Mouse (Mus musculus) forebrain, embryonic 14.5 days (tissue): ENCODE measurements around the gene Tsr3. TPM values are rescaled to one million over a fixed set of nuclear protein-coding genes. Genes with fewer than 3 reads are reported as not detected.
"Not testable (repeated sequence)": the region's sequence is repeated elsewhere in the genome, so short reads cannot be mapped to it uniquely, and the experiment has no call there.

ENCODE experiments used
- ATAC-seq: fragments of 200-750 bp; cut with Nextera tagmentation; 2 replicates; pipeline ENCODE4 v1.8.0; 2017; ENCODE audit warnings: mild to moderate bottlenecking, moderate library complexity
- DNase-seq: peaks from one replicate; pipeline ENCODE4 v3.0.0-alpha.2; 2015; ENCODE audit warnings: low spot score
- H3K27ac ChIP-seq: fragments of 300-500 bp; sonication (generic); 2 replicates; pipeline ENCODE4 v1.5.1; 2014; ENCODE audit warnings: low read depth, mild to moderate bottlenecking, control low read depth, low read length, moderate library complexity
- H3K27me3 ChIP-seq: fragments of 300-500 bp; sonication (generic); replicated peaks from 2 replicates; pipeline ENCODE4 v1.6.1; 2014; ENCODE audit warnings: low read length, control low read depth, mixed read lengths; ENCODE audit not compliant: control insufficient read depth, insufficient read depth
- H3K36me3 ChIP-seq: fragments of 300-500 bp; sonication (generic); 2 replicates; pipeline ENCODE4 v1.6.1; 2014; ENCODE audit warnings: low read length, control low read depth; ENCODE audit not compliant: control insufficient read depth, insufficient read depth
- H3K4me1 ChIP-seq: fragments of 300-500 bp; sonication (generic); 2 replicates; pipeline ENCODE4 v1.6.1; 2014; ENCODE audit warnings: antibody characterized with exemption, low read length, control low read depth; ENCODE audit not compliant: control insufficient read depth, insufficient read depth
- H3K4me2 ChIP-seq: fragments of 300-500 bp; sonication (generic); 2 replicates; pipeline ENCODE4 v1.6.1; 2014; ENCODE audit warnings: mild to moderate bottlenecking, control low read depth, low read length
- H3K4me3 ChIP-seq: fragments of 300-500 bp; sonication (generic); 2 replicates; pipeline ENCODE4 v1.5.1; 2014; ENCODE audit warnings: low read depth, low read length, control low read depth
- H3K9ac ChIP-seq: fragments of 300-500 bp; sonication (generic); 2 replicates; pipeline ENCODE4 v1.6.1; 2014; ENCODE audit warnings: mild to moderate bottlenecking, low read length, control low read depth, moderate library complexity
- H3K9me3 ChIP-seq: fragments of 300-500 bp; sonication (generic); replicated peaks from 2 replicates; pipeline ENCODE4 v1.6.1; 2016; ENCODE audit warnings: low read length, control low read depth, mixed read lengths; ENCODE audit not compliant: control insufficient read depth
- WGBS: fragments of 180-500 bp; shearing (Covaris S2); extraction: QIAGEN DNeasy Blood & Tissue Kit; methylation state at CpG from one replicate; pipeline ENCODE4 v1.1.7; 2014; 5-methylcytosine and 5-hydroxymethylcytosine counted together
- polyA plus RNA-seq: library from polyadenylated mRNA; unstranded; fragments of >200 nt; fragmentation: Nextera tagmentation; extraction: Ambion mirVana; gene quantifications from 2 replicates; pipeline ENCODE4 v1.2.1, GENCODE M21; 2014

Tsr3 gene
- polyA plus RNA-seq, 1 experiment from 2014 or later, result 67.8 TPM

DNA sequence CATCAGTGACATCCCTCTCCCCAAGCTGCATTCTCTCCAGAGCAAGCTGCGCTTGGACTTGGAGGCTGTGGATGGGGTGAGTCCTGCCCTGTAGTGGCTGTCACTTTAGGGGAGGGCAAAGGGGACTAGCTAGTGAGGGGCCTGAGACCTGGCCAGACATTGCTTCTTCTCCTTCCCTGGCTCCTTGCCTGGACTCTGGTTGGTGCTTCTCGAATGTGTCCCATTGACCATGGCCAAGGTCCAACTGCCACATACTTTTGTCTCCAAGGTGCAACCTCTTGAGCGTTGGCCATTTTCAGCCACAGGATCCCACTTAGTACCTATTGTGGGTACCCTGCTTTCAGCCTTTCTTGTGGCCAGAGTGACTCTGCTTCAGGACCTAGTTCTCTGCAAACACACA, 9.3 kb upstream of the Tsr3 start:
- Histone ChIP-seq H3K4me3 (no peak overlapping the region), H3K9me3 (no peaks in the 10 kb centered on the region), H3K27ac (no peak overlapping the region), H3K36me3 (peaks cover 46% of the 10 kb centered on the region), H3K27me3 (no peaks in the 10 kb centered on the region), H3K4me2 (no peak overlapping the region), H3K9ac (no peak overlapping the region), H3K4me1 (no peaks in the 10 kb centered on the region)
- 100% methylated on average over 3 of the region's 3 CpGs for WGBS
- no peak for ATAC-seq
- no peak for DNase-seq

DNA sequence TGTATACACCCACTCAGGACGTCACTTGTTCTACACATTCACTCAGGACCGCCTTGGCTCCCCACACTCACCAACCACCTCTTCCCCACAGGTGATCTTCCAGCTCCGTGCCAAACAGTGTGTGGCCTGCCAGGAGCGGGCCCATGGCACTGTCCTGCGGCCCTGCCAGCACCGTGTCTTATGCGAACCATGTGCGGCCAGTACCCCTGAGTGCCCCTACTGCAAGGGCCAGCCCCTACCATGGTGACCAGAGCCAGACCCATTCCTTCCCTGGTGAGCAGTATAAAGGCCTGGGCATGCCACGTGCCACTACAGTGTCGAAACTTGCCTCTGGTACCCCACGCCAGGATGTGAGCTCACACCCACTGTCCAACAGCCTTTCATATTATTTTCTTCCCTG, 8.3 kb upstream of the Tsr3 start:
- not testable (repeated sequence) for H3K27me3 ChIP-seq, H3K4me3 ChIP-seq, H3K27ac ChIP-seq, DNase-seq, H3K9me3 ChIP-seq, H3K9ac ChIP-seq, H3K4me1 ChIP-seq, H3K4me2 ChIP-seq
- peaks cover 48% of the 10 kb centered on the region for H3K36me3 ChIP-seq
- 91% methylated on average over 4 of the region's 11 CpGs for WGBS
- ATAC-seq, result 0 out of 2 replicates have a peak, but pooled peaks have one; percentile 57

DNA sequence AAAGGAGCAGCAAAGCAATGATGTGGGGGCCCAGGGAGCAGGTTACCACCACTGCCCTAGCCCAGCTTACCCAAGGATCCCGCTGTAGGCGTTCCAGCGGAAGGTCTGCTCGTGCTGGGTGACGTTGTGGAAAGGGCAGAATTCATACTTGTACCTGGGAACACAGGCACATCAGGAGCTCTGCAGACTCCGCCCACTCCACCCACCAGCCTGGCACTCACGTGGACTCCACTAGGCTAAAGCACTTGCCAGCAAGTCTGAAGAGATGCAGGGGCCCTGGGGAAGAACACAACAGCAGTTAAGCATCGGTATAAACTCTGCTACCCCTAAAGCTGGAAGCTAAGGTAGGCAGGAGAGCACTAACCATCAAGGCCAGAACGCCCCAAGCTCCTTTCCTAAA, 4.3 kb upstream of the Tsr3 start:
- 85% methylated on average over 9 of the region's 9 CpGs for WGBS

DNA sequence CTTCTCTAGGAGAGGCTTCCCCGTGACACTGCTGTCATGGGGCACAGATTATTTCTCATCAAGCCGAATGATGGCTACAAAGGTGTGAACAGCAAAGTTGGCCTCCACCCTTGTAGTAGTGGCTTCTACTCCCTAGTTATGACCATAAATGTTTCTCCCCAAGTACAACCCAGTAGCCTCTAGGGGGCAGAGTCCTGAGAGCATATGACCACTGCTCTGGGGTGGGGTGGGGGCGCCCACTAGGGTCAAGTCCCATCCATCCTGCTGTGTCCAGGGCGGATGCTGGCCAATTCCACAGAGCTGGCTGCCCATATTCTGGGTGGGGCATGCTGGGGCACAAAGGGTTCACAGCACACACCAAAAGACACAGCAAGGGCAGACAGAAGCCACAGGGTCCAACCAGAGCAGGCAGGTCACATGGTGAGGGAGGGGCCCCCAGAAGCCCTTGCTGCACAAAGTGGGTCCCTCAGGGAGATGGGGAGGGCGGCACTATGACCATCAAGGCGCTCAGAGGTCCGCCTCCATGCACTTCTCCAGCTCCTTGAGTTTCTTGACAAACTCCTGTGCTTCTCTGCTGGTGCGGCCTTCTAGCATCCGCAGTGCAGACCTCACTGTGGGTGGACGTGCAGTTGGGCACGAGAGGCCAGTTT, 3.3 kb downstream of the Tsr3 start:
- WGBS, result 88% methylated on average over 11 of the region's 11 CpGs
- Histone ChIP-seq H3K27me3 (no peaks in the 10 kb centered on the region), H3K4me2 (no peak overlapping the region), H3K4me3 (no peak overlapping the region), H3K36me3 (peaks cover 44% of the 10 kb centered on the region), H3K27ac (no peak overlapping the region), H3K9me3 (no peaks in the 10 kb centered on the region), H3K4me1 (peaks cover 12% of the 10 kb centered on the region), H3K9ac (no peak overlapping the region)
- DNase-seq (no peak), ATAC-seq (no peak)

More for the DNA sequence above, 4.3 kb upstream of the Tsr3 start:
- H3K27me3 ChIP-seq, result no peaks in the 10 kb centered on the region
- H3K9ac ChIP-seq, result no peak overlapping the region
- DNase-seq (no peak), ATAC-seq (no peak)
- H3K9me3 ChIP-seq, result no peaks in the 10 kb centered on the region
- H3K27ac ChIP-seq, result no peak overlapping the region
- no peak overlapping the region for H3K4me2 ChIP-seq
- no peak overlapping the region for H3K4me3 ChIP-seq
- peaks cover 31% of the 10 kb centered on the region for H3K36me3 ChIP-seq
- peaks cover 6% of the 10 kb centered on the region for H3K4me1 ChIP-seq

DNA sequence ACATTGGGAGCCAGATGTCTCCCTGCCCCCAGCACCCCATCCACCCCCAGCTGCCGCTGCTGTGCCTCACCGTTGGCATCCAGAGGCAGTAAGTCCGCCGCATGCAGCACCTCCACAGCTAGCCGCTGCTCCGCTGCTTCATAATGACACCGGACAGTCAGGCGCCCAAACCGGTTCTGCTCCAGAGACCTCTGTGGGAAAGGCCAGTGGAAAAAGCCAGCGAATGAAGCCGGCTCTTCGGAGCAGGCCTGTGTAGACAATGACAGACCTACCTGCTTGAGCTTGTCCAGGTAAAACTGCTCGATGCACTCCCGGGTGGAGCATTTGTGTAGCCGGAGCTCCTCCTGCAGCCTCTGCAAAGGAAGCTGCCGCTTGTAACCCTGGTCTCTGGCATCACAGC, 4.3 kb downstream of the Tsr3 start:
- H3K27me3 ChIP-seq, result no peaks in the 10 kb centered on the region
- no peak overlapping the region for H3K4me2 ChIP-seq
- ATAC-seq, result no peak
- WGBS, result 87% methylated on average over 16 of the region's 16 CpGs
- no peak overlapping the region for H3K27ac ChIP-seq
- no peak for DNase-seq
- no peaks in the 10 kb centered on the region for H3K9me3 ChIP-seq
- H3K9ac ChIP-seq, result no peak overlapping the region
- no peak overlapping the region for H3K4me3 ChIP-seq
- peaks cover 44% of the 10 kb centered on the region for H3K36me3 ChIP-seq
- peaks cover 8% of the 10 kb centered on the region for H3K4me1 ChIP-seq

DNA sequence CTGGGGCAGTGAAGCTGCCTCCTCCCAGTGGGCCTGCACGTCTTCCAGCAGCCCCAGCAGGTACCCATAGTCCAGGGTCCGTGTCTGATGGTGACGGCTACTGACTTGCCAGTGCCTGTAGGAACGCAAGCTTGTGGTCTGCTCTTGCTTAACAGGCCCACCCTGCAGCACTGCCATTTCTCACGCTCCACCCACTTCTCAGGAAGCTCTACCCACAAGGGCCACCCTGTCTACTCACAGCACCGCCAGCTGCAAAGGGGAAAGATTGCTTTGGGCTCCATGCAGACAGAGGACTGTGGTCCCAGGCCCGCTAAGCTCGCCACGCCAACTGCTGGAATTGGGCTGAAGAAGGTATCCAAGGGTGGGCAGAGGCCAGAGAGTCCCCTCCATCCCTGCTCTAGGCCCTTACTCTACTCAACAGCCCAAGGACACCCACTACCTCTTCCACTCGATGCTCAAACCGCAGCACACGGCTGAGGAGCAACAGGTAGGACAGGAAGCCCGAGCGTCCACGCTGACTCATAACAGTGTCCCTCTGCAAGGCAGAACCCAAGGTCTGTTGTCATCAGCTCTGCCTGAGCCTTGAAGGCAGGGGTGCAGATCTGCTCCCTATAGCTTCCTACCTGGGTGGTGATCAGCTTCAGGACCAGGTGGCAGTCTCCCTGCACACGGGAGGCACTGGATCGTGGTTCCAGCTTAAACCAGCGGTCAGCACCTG, 8.2 kb downstream of the Tsr3 start:
- no peak overlapping the region for H3K4me3 ChIP-seq
- DNase-seq (no peak), ATAC-seq (no peak)
- H3K27ac ChIP-seq, result no peak overlapping the region
- no peak overlapping the region for H3K4me2 ChIP-seq
- H3K4me1 ChIP-seq, result 0 out of 2 replicates have a peak, but pooled peaks cover 5% of the 10 kb centered on the region
- H3K9ac ChIP-seq, result no peak overlapping the region
- H3K27me3 ChIP-seq, result no peaks in the 10 kb centered on the region
- H3K9me3 ChIP-seq, result no peaks in the 10 kb centered on the region
- 81% methylated on average over 18 of the region's 18 CpGs for WGBS
- H3K36me3 ChIP-seq, result peaks cover 26% of the 10 kb centered on the region

DNA sequence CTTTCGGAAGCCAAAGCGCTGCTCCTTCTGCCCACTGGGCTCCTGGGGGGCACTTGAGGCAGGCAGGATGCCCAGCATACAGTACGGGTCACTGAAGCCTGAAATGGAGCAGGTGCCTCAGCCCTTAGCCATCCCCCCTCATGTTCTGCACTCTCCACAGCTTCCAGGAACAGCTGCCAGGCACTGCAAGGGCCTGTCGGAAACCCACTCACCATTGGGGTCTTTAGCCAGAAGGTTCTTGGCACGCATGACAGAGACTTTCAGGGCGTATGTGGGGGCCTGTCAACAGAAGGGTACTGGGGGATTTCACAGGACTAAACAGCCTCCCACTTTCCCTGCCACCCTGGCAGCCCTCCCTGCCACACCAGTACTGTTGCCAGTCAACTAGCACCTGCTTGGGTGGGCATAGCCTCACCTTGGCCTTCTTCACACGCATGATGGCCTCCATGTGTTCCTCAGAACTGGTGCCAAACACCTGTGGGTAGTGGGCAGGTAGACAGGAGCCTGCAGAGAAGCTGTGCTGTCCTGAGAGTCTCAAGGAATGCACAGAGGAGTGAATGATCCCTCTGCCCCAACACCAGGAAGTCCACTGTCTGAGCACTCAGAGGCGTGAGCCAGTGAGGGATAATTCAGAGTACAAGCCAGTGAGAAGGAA, 10.3 kb downstream of the Tsr3 start:
- DNase-seq, result no peak
- no peak overlapping the region for H3K27ac ChIP-seq
- WGBS, result 72% methylated on average over 8 of the region's 8 CpGs

DNA sequence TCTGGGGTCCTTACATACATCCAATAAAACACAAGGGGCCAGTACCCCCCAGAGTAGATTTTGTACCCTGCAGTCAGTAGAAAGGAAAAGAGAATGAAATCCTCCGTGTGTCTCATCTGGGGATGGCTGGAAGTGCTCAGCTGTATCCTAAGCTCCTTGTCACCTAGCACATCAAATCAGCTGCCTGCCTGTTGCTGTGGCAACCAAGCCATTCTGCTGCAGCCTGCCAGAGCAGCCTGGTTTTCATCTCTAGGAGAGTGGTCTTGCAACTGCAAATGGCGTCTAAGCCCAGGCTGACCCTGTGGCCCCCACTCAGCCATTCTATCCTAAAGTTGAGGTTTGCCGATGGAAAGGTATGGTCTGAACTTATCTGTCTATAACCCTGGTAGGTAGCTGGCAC, 12.7 kb downstream of the Tsr3 start:
- Histone ChIP-seq H3K4me1 (peaks cover 12% of the 10 kb centered on the region), H3K36me3 (no peaks in the 10 kb centered on the region), H3K9ac (no peak overlapping the region), H3K4me2 (no peak overlapping the region), H3K4me3 (no peak overlapping the region), H3K27ac (peak overlapping the region; percentile 49), H3K9me3 (no peaks in the 10 kb centered on the region), H3K27me3 (peaks cover 8% of the 10 kb centered on the region)
- 25% methylated on average over 3 of the region's 3 CpGs for WGBS
- DNase-seq (peak; percentile 68), ATAC-seq (peak; percentile 42; the same call in 1 of the 2 replicates)

More for the DNA sequence above, 10.3 kb downstream of the Tsr3 start:
- Histone ChIP-seq H3K4me2 (no peak overlapping the region), H3K4me1 (0 out of 2 replicates have a peak, but pooled peaks cover 5% of the 10 kb centered on the region), H3K9me3 (no peaks in the 10 kb centered on the region), H3K27me3 (no peaks in the 10 kb centered on the region; the same call in 1 of the 2 replicates), H3K36me3 (peaks cover 6% of the 10 kb centered on the region; the same call in 1 of the 2 replicates), H3K9ac (no peak overlapping the region), H3K4me3 (no peak overlapping the region)
- no peak for ATAC-seq
